Mouse (Mus musculus) limb, embryonic 11.5 days (tissue): ENCODE results near the gene Kif20b. TPM values are rescaled to one million over a fixed set of nuclear protein-coding genes. Genes with fewer than 3 reads are reported as not detected.

Experiments used
- ATAC-seq: fragments of 200-750 bp; cut with Nextera tagmentation; 2 replicates; pipeline ENCODE4 v1.8.0; 2017; ENCODE audit warnings: low read depth; ENCODE audit not compliant: insufficient number of reproducible peaks, low FRiP score, low TSS enrichment
- DNase-seq: peaks from one replicate; pipeline ENCODE4 v3.0.0-alpha.2; 2015; ENCODE audit warnings: low spot score
- H3K27ac ChIP-seq: fragments of 300-500 bp; sonication (generic); replicated peaks from 2 replicates; pipeline ENCODE4 v1.5.1; 2014; ENCODE audit warnings: low read depth, mild to moderate bottlenecking, low read length
- H3K27me3 ChIP-seq: fragments of 300-500 bp; sonication (generic); 2 replicates; pipeline ENCODE4 v1.6.1; 2014; ENCODE audit warnings: mild to moderate bottlenecking, low read length, mixed read lengths; ENCODE audit not compliant: control insufficient read depth, insufficient read depth
- H3K36me3 ChIP-seq: fragments of 300-500 bp; sonication (generic); 2 replicates; pipeline ENCODE4 v1.6.1; 2014; ENCODE audit warnings: mild to moderate bottlenecking, low read length, moderate library complexity, mixed read lengths; ENCODE audit not compliant: control insufficient read depth, insufficient read depth
- H3K4me1 ChIP-seq: fragments of 300-500 bp; sonication (generic); 2 replicates; pipeline ENCODE4 v1.6.1; 2014; ENCODE audit warnings: low read length, mixed read lengths; ENCODE audit not compliant: control insufficient read depth, insufficient read depth
- H3K4me2 ChIP-seq: fragments of 300-500 bp; sonication (generic); 2 replicates; pipeline ENCODE4 v1.6.1; 2014; ENCODE audit warnings: low read depth, mild to moderate bottlenecking, moderate library complexity; ENCODE audit not compliant: severe bottlenecking
- H3K4me3 ChIP-seq: fragments of 300-500 bp; sonication (generic); 2 replicates; pipeline ENCODE4 v1.5.1; 2014; ENCODE audit warnings: low read depth, low read length
- H3K9ac ChIP-seq: fragments of 300-500 bp; sonication (generic); 2 replicates; pipeline ENCODE4 v1.6.1; 2014; ENCODE audit warnings: mild to moderate bottlenecking, low read length
- H3K9me3 ChIP-seq: fragments of 300-500 bp; sonication (generic); 2 replicates; pipeline ENCODE4 v1.6.1; 2016; ENCODE audit warnings: low read length; ENCODE audit not compliant: control insufficient read depth
- WGBS: fragments of 180-500 bp; shearing (Covaris S2); extraction: QIAGEN DNeasy Blood & Tissue Kit; methylation state at CpG from one replicate; pipeline ENCODE4 v1.1.7; 2014; 5-methylcytosine and 5-hydroxymethylcytosine counted together
- polyA plus RNA-seq: library from polyadenylated mRNA; unstranded; fragments of >200 nt; fragmentation: Nextera tagmentation; extraction: Ambion mirVana; gene quantifications from 2 replicates; pipeline ENCODE4 v1.2.1, GENCODE M21; 2014

Kif20b gene
- polyA plus RNA-seq, 1 experiment from 2014 or later: 77.8 TPM

DNA sequence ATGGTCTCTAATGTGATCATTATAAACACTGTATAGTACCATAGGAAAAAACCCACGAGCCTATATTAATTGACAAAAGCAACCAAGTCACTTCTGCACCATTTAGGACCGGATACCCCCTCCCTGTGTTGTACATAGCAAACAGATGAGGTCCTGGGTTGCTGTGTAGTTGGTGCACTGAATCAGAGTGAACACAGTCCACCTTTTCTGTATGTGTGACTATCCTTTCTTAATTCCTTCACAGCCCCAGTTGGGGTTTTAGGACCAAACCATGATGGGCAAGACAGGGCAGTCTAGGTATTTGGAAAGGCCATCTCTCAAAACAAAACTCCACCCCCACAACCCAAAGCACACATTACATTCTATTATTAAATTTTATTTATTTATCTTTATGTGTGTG is 20.4 kb upstream of the Kif20b start:
- Histone ChIP-seq H3K4me1 (no peaks in the 10 kb centered on the region), H3K27me3 (no peaks in the 10 kb centered on the region), H3K36me3 (no peaks in the 10 kb centered on the region), H3K9me3 (no peaks in the 10 kb centered on the region), H3K4me2 (no peak overlapping the region), H3K4me3 (no peak overlapping the region), H3K9ac (no peak overlapping the region), H3K27ac (no peak overlapping the region)
- DNase-seq: no peak
- ATAC-seq: no peak
- WGBS: 50% methylated on average over 2 of the region's 2 CpGs

DNA sequence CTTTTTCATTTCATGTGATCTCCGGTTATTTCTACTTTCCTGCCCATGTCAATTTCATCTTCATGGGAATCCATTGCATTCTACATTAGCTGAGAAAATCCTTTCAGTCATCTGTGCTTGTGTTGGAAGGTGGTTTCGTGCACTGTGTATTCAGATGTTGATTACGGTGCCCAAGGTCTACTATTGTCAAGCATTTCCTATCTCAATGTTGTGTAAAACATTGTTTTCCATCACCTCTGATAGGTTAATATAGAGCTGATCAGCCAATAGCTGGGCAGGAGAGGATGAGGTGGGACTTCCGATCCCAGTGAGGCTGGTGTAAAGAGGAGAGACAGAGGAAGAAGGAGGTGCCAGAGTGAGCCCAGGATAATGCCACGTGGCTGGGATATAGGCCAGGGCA is 18.1 kb upstream of the Kif20b start:
- no peak overlapping the region for H3K27ac ChIP-seq
- ATAC-seq: no peak
- H3K36me3 ChIP-seq: no peaks in the 10 kb centered on the region
- DNase-seq: no peak
- no peak overlapping the region for H3K4me2 ChIP-seq
- H3K27me3 ChIP-seq: no peaks in the 10 kb centered on the region
- WGBS: 86% methylated on average over 5 of the region's 5 CpGs
- H3K4me1 ChIP-seq: no peaks in the 10 kb centered on the region
- no peak overlapping the region for H3K9ac ChIP-seq
- no peaks in the 10 kb centered on the region for H3K9me3 ChIP-seq
- no peak overlapping the region for H3K4me3 ChIP-seq

DNA sequence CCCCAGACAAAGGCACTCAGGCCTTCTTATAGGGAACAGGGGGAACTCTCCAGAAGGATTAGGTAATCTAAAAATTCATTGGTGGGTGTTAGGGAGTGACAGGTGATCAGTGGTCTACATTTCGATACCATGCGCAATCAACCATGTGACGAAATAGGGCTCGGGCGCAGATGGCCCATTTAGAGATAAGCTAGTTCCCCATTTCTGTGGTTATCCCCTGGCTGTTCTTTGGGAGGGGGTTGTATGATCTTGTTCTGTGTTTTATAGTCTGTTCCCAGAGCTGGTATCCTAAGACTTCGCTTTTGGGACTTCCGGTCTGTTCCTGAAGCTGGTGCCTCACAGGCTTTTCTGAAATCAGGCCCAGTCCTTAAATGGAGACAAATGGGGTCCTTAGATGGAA is 16.7 kb upstream of the Kif20b start:
- Histone ChIP-seq H3K4me1 (no peaks in the 10 kb centered on the region), H3K9ac (no peak overlapping the region), H3K4me3 (no peak overlapping the region), H3K27me3 (no peaks in the 10 kb centered on the region), H3K27ac (no peak overlapping the region), H3K4me2 (no peak overlapping the region), H3K9me3 (no peaks in the 10 kb centered on the region), H3K36me3 (no peaks in the 10 kb centered on the region)
- 94% methylated on average over 7 of the region's 7 CpGs for WGBS
- no peak for DNase-seq
- no peak for ATAC-seq

DNA sequence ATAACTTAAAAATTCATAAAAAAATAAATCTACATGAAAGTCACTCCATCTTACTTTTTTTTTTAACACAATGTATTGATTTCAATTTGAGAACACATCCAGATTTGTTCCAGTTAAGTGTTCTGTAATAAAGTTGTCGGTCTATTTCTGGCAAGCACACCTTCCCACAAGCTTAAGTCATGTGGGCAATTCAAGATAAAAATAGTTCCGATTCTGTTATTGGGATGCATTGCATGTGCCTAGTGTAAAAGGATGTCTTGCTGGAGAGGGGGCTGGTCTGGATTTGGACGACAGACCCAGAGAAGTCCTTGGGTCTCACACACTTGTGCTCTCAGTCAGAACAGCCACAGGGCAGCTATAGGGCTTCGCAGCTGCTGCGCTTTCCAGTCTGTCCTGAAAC is 15.4 kb upstream of the Kif20b start:
- Histone ChIP-seq H3K4me2 (no peak overlapping the region), H3K9ac (no peak overlapping the region), H3K9me3 (no peaks in the 10 kb centered on the region), H3K27me3 (no peaks in the 10 kb centered on the region), H3K27ac (no peak overlapping the region), H3K4me1 (no peaks in the 10 kb centered on the region), H3K4me3 (no peak overlapping the region), H3K36me3 (no peaks in the 10 kb centered on the region)
- WGBS: 85% methylated on average over 5 of the region's 5 CpGs
- no peak for DNase-seq
- no peak for ATAC-seq

DNA sequence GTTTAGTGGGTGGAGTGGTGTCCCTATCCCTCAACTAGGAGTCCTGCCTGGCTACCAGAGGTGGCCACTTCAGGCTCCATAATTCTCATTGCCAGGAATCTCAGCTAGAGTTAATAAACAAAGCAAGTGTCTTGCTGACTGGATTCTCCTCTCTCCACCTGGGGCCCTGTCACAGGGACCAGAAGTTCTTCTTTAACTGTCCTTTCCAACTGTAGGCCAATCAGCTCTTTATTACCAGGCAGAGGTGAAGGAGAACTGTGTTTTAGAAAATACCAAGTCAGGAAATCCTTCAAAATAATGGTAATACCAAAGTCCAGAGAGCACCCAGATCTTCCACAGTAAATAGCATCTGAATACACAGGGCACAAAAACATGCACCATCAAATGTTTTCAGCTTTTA is 9.8 kb upstream of the Kif20b start:
- Histone ChIP-seq H3K4me1 (no peaks in the 10 kb centered on the region), H3K36me3 (no peaks in the 10 kb centered on the region), H3K4me2 (no peak overlapping the region), H3K9me3 (no peaks in the 10 kb centered on the region), H3K27ac (no peak overlapping the region), H3K27me3 (no peaks in the 10 kb centered on the region), H3K9ac (no peak overlapping the region), H3K4me3 (no peak overlapping the region)
- no peak for ATAC-seq
- DNase-seq: no peak

DNA sequence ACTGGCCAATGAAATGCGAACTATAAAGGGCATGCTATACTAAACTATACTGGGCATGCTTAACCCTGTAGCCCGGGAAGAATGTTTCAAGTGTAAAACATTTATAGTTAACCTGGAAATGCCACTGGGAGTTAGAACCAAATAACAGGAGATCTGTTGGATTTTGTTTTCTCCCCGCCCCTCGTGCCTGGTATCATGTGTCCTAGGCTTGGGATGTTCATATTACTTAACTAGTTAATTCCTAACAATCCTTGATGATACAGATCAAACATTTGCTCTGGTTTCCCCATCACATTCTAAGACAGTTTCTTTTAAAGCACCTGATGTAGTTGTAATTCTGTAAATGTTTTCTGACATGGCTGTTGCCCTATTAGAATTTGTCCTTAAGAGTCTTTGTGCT is 2.1 kb upstream of the Kif20b start:
- no peak for DNase-seq
- no peaks in the 10 kb centered on the region for H3K27me3 ChIP-seq
- H3K4me2 ChIP-seq: no peak overlapping the region
- WGBS: 87% methylated on average over 4 of the region's 4 CpGs
- no peak for ATAC-seq
- no peaks in the 10 kb centered on the region for H3K4me1 ChIP-seq
- no peaks in the 10 kb centered on the region for H3K9me3 ChIP-seq
- H3K36me3 ChIP-seq: peaks cover 1% of the 10 kb centered on the region; the same call in 1 of the 2 replicates
- H3K4me3 ChIP-seq: no peak overlapping the region
- H3K27ac ChIP-seq: no peak overlapping the region
- H3K9ac ChIP-seq: no peak overlapping the region

DNA sequence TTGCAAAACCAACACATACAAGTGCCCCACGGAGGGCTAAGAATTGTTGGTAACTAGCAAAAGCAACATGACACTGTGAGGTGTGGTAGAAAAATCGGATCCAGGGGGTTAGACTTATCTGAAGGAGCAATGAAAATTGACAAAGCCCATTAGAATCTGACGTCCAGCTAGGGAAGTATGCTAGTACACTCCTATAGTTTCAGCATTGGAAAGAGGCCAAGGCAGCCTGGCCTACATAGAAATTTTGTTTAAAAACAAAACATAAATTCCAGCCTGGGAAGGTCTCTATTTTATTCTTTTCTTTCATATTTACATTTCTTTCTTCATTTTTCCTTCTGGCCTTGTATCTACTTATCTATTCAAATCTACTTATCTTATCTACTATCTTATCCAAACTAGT is 1.6 kb upstream of the Kif20b start:
- Histone ChIP-seq H3K9ac (no peak overlapping the region), H3K4me2 (no peak overlapping the region), H3K4me3 (no peak overlapping the region), H3K27me3 (no peaks in the 10 kb centered on the region), H3K27ac (no peak overlapping the region), H3K9me3 (no peaks in the 10 kb centered on the region), H3K4me1 (no peaks in the 10 kb centered on the region), H3K36me3 (peaks cover 3% of the 10 kb centered on the region; the same call in 1 of the 2 replicates)
- WGBS: 87% methylated on average over 3 of the region's 3 CpGs
- no peak for ATAC-seq
- DNase-seq: no peak

DNA sequence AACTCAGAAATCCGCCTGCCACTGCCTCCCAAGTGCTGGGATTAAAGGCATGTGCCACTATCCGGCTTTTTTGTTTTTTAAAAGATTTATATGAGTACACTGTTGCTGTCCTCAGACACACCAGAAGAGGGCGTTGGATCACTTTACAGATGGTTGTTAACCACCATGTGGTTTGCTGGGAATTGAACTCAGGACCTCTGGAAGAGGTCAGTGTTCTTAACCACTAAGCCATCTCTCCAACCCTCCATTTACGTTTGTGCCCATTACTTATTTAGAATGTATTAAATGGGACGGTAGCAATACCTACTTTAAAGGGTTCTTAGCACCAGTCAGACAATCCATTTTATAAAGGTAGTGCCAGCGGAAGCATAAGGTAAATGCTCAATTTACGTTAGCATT is 909 bp upstream of the Kif20b start:
- WGBS: 17% methylated on average over 7 of the region's 7 CpGs
- Histone ChIP-seq H3K27me3 (no peaks in the 10 kb centered on the region), H3K36me3 (peaks cover 3% of the 10 kb centered on the region; the same call in 1 of the 2 replicates), H3K9me3 (no peaks in the 10 kb centered on the region), H3K9ac (no peak overlapping the region), H3K4me2 (peak overlapping the region; percentile 53), H3K4me3 (peak overlapping the region; percentile 88), H3K27ac (no peak overlapping the region), H3K4me1 (no peaks in the 10 kb centered on the region)
- DNase-seq: peak; percentile 32
- no peak for ATAC-seq

DNA sequence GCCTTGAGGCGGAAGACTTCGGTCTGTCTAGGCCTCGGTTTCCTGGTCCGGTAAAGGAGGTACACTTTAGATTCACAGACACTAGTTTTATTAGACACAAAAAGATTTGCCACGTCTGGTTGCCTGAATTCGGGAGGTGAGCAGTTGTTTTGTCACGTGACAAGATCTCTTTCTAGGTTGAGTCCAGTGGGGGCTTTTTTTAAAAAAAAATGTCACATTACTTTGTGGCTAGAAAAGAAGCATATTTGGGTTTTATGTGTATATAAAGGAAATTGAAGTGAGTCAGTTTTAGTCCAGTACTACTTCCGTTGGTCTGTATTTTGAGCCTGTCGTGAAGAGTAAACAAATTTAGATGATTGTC is 422 bp downstream of the Kif20b start:
- no peak for DNase-seq
- Histone ChIP-seq H3K9ac (peak overlapping the region; percentile 79), H3K9me3 (no peaks in the 10 kb centered on the region), H3K27me3 (no peaks in the 10 kb centered on the region), H3K4me2 (peak overlapping the region; percentile 48), H3K4me3 (peak overlapping the region; percentile 88), H3K4me1 (no peaks in the 10 kb centered on the region), H3K27ac (peak overlapping the region; percentile 59; the same call in 1 of the 2 replicates), H3K36me3 (peaks cover 3% of the 10 kb centered on the region; the same call in 1 of the 2 replicates)
- ATAC-seq: no peak
- under 1% methylated on average over 9 of the region's 9 CpGs for WGBS
